ENCODE assay signal across 34 mouse cellular contexts in the genomic region with DNA sequence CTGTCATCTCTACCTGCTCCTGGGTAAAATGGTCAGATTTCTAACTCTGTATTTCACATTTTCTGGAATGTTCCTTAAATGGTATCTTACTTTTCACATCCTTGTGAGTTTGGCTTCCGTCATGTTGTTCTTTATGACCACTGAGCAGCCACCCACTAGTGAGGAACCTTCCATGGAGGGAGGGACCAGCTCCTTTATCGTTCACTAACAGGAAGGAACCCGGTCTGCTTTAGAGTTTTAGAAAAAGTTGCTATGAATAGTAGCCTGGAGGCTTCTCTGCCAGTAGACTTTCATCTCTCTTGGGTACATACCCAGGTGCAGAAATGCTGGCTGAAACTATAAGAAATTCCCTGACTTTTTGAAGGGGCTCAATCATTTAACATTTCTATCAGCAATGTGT.
DNase-seq lines count a peak whose midpoint lies in the region; ATAC-seq and TF ChIP-seq lines count a peak whose summit lies in the region.
"Had no signal": no experiment of that assay in that cellular context is flagged by ENCODE, and none has a peak within 500 bp of the region (broad histone marks: within the 10 kb centered on the region; RNA-seq: fewer than 3 reads in every experiment).

No protein-coding gene starts in this region.

- no peak for TF ChIP-seq POLR2A in MEL (IDR thresholded peaks at IDR 0.05; ENCODE audit: control insufficient read depth in 1 of 2, insufficient read depth in 1 of 2, low read depth in 1 of 2, low read length in 2 of 2, poor library complexity in 1 of 2)

- TF ChIP-seq CTCF in layer of hippocampus, adult 2 months (conservative IDR thresholded peaks at IDR 0.05): no peak
- no peak for TF ChIP-seq CTCF in MEL (IDR thresholded peaks at IDR 0.05 in 2 of 3, conservative IDR thresholded peaks at IDR 0.05 in 1 of 3; ENCODE audit: control insufficient read depth in 1 of 3, insufficient read depth in 1 of 3, low read depth in 2 of 3, low read length in 3 of 3, poor library complexity in 1 of 3, severe bottlenecking in 1 of 3)

- peaks cover 0 to 19% of the 10 kb centered on the region in 2 experiments; a peak in 2 of 4 replicates for H3K36me3 ChIP-seq in MEL (ENCODE audit: control insufficient read depth in 1 of 2, insufficient read depth in 2 of 2, low read length in 2 of 2)
- no peaks in the 10 kb centered on the region for H3K36me3 ChIP-seq in liver, embryonic 16.5 days (ENCODE audit: control insufficient read depth, insufficient read depth)
- H3K36me3 ChIP-seq in midbrain, embryonic 10.5 days: no peaks in the 10 kb centered on the region
- H3K36me3 ChIP-seq: embryonic facial prominence, embryonic 13.5 days; heart, embryonic 10.5 days; heart, embryonic 15.5 days; hindbrain, embryonic 12.5 days; midbrain, embryonic 15.5 days had no signal

- no peak overlapping the region for H3K4me2 ChIP-seq in liver, embryonic 16.5 days (ENCODE audit: low read depth, low read length)
- H3K4me2 ChIP-seq: embryonic facial prominence, embryonic 13.5 days; heart, embryonic 15.5 days; hindbrain, embryonic 12.5 days; midbrain, embryonic 15.5 days had no signal

- TF ChIP-seq RAD21 in MEL (IDR thresholded peaks at IDR 0.05; ENCODE audit: low read depth, low read length): no peak

- 17% methylated on average over 3 of the region's 3 CpGs for WGBS in liver, embryonic 16.5 days (ENCODE audit: insufficient replicate concordance)
- 94% methylated on average over 3 of the region's 3 CpGs for WGBS in midbrain, embryonic 10.5 days

- no peaks in the 10 kb centered on the region for H3K9me3 ChIP-seq in MEL (replicated peaks; ENCODE audit: insufficient read depth, low read length)
- H3K9me3 ChIP-seq in liver, embryonic 16.5 days (replicated peaks; ENCODE audit: control insufficient read depth, low read length): no peaks in the 10 kb centered on the region
- no peaks in the 10 kb centered on the region for H3K9me3 ChIP-seq in midbrain, embryonic 10.5 days (replicated peaks)
- H3K9me3 ChIP-seq: embryonic facial prominence, embryonic 13.5 days; heart, embryonic 10.5 days; heart, embryonic 15.5 days; hindbrain, embryonic 12.5 days; midbrain, embryonic 15.5 days had no signal

- H3K79me2 ChIP-seq in MEL (ENCODE audit: control insufficient read depth, insufficient read depth, low read length, poor library complexity): no peaks in the 10 kb centered on the region

- no peak overlapping the region for H3K4me3 ChIP-seq in layer of hippocampus, adult 2 months
- no peak overlapping the region for H3K4me3 ChIP-seq in MEL (ENCODE audit: control insufficient read depth in 1 of 2, insufficient read depth in 1 of 2, low read depth in 2 of 2, low read length in 2 of 2)
- no peak overlapping the region for H3K4me3 ChIP-seq in liver, embryonic 16.5 days (ENCODE audit: low read depth, low read length)
- H3K4me3 ChIP-seq in midbrain, embryonic 10.5 days: no peak overlapping the region
- H3K4me3 ChIP-seq: embryonic facial prominence, embryonic 13.5 days; erythroblast, embryonic 14.5 days; heart, embryonic 10.5 days; heart, embryonic 15.5 days; hindbrain, embryonic 12.5 days; midbrain, embryonic 15.5 days had no signal

- intact Hi-C loops in left cerebral cortex, postnatal 36 days (cut with DNase I): no loop called here

- H3K27ac ChIP-seq in layer of hippocampus, adult 2 months: peak overlapping the region; percentile 40; the same call in 1 of the 2 replicates
- H3K27ac ChIP-seq in MEL (ENCODE audit: control insufficient read depth, low read depth, low read length): no peak overlapping the region
- H3K27ac ChIP-seq in liver, embryonic 16.5 days (ENCODE audit: low read length): peak overlapping the region; percentile 16; the same call in 1 of the 2 replicates
- H3K27ac ChIP-seq in midbrain, embryonic 10.5 days (replicated peaks): no peak overlapping the region
- H3K27ac ChIP-seq: embryonic facial prominence, embryonic 13.5 days; heart, embryonic 10.5 days; heart, embryonic 15.5 days; hindbrain, embryonic 12.5 days; hindbrain, postnatal 0 days; midbrain, embryonic 15.5 days; stomach, postnatal 0 days had no signal

- H3K27me3 ChIP-seq in MEL (ENCODE audit: control insufficient read depth in 1 of 2, insufficient read depth in 2 of 2, low read length in 2 of 2): no peaks in the 10 kb centered on the region
- no peaks in the 10 kb centered on the region for H3K27me3 ChIP-seq in liver, embryonic 16.5 days (ENCODE audit: control insufficient read depth, insufficient read depth, low read depth, low read length)
- H3K27me3 ChIP-seq in midbrain, embryonic 10.5 days (ENCODE audit: low read depth, poor library complexity, severe bottlenecking): no peaks in the 10 kb centered on the region
- H3K27me3 ChIP-seq: CH12.LX; embryonic facial prominence, embryonic 13.5 days; heart, embryonic 15.5 days; hindbrain, embryonic 12.5 days; midbrain, embryonic 15.5 days; Patski had no signal

- no peak for TF ChIP-seq EP300 in MEL (IDR thresholded peaks at IDR 0.05; ENCODE audit: low read depth in 1 of 2, low read length in 2 of 2)

- ATAC-seq in common myeloid progenitor, adult 5-6 weeks (replicated peaks; ENCODE audit: low read depth, poor library complexity, severe bottlenecking): peak; percentile 24; the same call in 1 of the 2 replicates
- peak; percentile 37; the same call in 1 of the 2 replicates for ATAC-seq in liver, embryonic 16.5 days (ENCODE audit: low read depth)
- ATAC-seq: forebrain, postnatal 0 days; hindbrain, postnatal 0 days; midbrain, embryonic 15.5 days; Patski had no signal

- no peak for DNase-seq in layer of hippocampus, adult 2 months (ENCODE audit: low spot score in 2 of 2)
- DNase-seq in layer of hippocampus, adult 9-10 months (ENCODE audit: low spot score): no peak
- DNase-seq in MEL (ENCODE audit: low read depth, low spot score): peak; percentile 12
- DNase-seq in midbrain, embryonic 10.5 days (ENCODE audit: low spot score): no peak
- DNase-seq in adrenal gland, adult (ENCODE audit: inconsistent age in 2 of 2, low spot score in 1 of 2): no peak
- DNase-seq in left cerebral cortex, postnatal 36 days (ENCODE audit: low spot score in 2 of 2): no peak
- DNase-seq: adrenal gland, postnatal 14 days; B cell, adult 2 months; cerebellum, adult 11 months; cerebellum, adult 9-10 months; cerebellum, postnatal 36 days; embryo, embryonic 11 days; forebrain, postnatal 0 days; gastrocnemius, postnatal 10 days; heart, postnatal 36 days; kidney, postnatal 36 days; layer of hippocampus, postnatal 36 days; lung, postnatal 36 days; right cerebral cortex, adult 18-20 months; spleen, adult 18-20 months; thymus, adult 18-20 months; thymus, postnatal 4 days had no signal

- peaks cover 11 to 17% of the 10 kb centered on the region in 2 experiments for H3K4me1 ChIP-seq in MEL (ENCODE audit: control insufficient read depth in 1 of 2, insufficient read depth in 2 of 2, low read length in 2 of 2)
- peaks cover 46% of the 10 kb centered on the region for H3K4me1 ChIP-seq in liver, embryonic 16.5 days (ENCODE audit: control insufficient read depth, low read depth, low read length)
- peaks cover 5% of the 10 kb centered on the region; the same call in 1 of the 2 replicates for H3K4me1 ChIP-seq in midbrain, embryonic 10.5 days
- H3K4me1 ChIP-seq: hindbrain, embryonic 12.5 days; midbrain, embryonic 15.5 days had no signal

- no peak overlapping the region for H3K9ac ChIP-seq in MEL (ENCODE audit: control insufficient read depth, low read depth, low read length, poor library complexity, severe bottlenecking)
- no peak overlapping the region for H3K9ac ChIP-seq in liver, embryonic 16.5 days (ENCODE audit: low read depth, low read length)
- H3K9ac ChIP-seq: embryonic facial prominence, embryonic 13.5 days; forebrain, postnatal 0 days; heart, embryonic 15.5 days; hindbrain, embryonic 12.5 days; midbrain, embryonic 15.5 days had no signal

TF ChIP-seq in MEL, 35 proteins besides CTCF, POLR2A, EP300 and RAD21:
- peak; percentile 26; the same call in 1 of the 2 replicates for TF ChIP-seq TAL1 (IDR thresholded peaks at IDR 0.05; ENCODE audit: low read length)
- no peak for TF ChIP-seq MYC (IDR thresholded peaks at IDR 0.05; ENCODE audit: low read depth, low read length)

Comparison
In these comparisons a context has a peak if more than half of its experiments do, and no peak if none do; other contexts are left out.
1. H3K27ac ChIP-seq: peak in layer of hippocampus, adult 2 months (single experiment) and liver, embryonic 16.5 days (single experiment); none in MEL (single experiment) and midbrain, embryonic 10.5 days (single experiment).